Mouse (Mus musculus) intestine, postnatal 0 days (tissue): ENCODE measurements at regions not wholly inside any gene's neighbourhood (a gene's known extent, or its start where the extent isn't known, plus 50 kb on each side); places are given as distances from the start of the nearest gene placed in this dataset.

Experiments used
- ATAC-seq: fragments of 200-750 bp; cut with Nextera tagmentation; 2 replicates; pipeline ENCODE4 v1.8.0; 2017; ENCODE audit warnings: mild to moderate bottlenecking, moderate TSS enrichment, moderate library complexity
- H3K27ac ChIP-seq: fragments of 300-500 bp; sonication (generic); 2 replicates; pipeline ENCODE4 v1.5.1; 2014; ENCODE audit warnings: mild to moderate bottlenecking, low read depth, low read length, moderate library complexity
- H3K27me3 ChIP-seq: fragments of 300-500 bp; sonication (generic); replicated peaks from 2 replicates; pipeline ENCODE4 v1.6.1; 2014; ENCODE audit warnings: low read length, mixed read lengths; ENCODE audit not compliant: control insufficient read depth, insufficient read depth
- H3K36me3 ChIP-seq: fragments of 300-500 bp; sonication (generic); 2 replicates; pipeline ENCODE4 v1.6.1; 2014; ENCODE audit warnings: mild to moderate bottlenecking, moderate library complexity; ENCODE audit not compliant: control insufficient read depth, insufficient read depth
- H3K4me1 ChIP-seq: fragments of 300-500 bp; sonication (generic); replicated peaks from 2 replicates; pipeline ENCODE4 v1.6.1; 2014; ENCODE audit warnings: antibody characterized with exemption, low read length, mixed read lengths; ENCODE audit not compliant: control insufficient read depth, insufficient read depth
- H3K4me2 ChIP-seq: fragments of 300-500 bp; sonication (generic); replicated peaks from 2 replicates; pipeline ENCODE4 v1.6.1; 2014; ENCODE audit warnings: low read depth, mild to moderate bottlenecking, moderate library complexity
- H3K4me3 ChIP-seq: fragments of 300-500 bp; sonication (generic); 2 replicates; pipeline ENCODE4 v1.5.1; 2014; ENCODE audit warnings: low read depth, low read length
- H3K9ac ChIP-seq: fragments of 300-500 bp; sonication (generic); 2 replicates; pipeline ENCODE4 v1.6.1; 2014; ENCODE audit warnings: mild to moderate bottlenecking, low read depth, low read length
- H3K9me3 ChIP-seq: fragments of 300-500 bp; sonication (generic); 2 replicates; pipeline ENCODE4 v1.6.1; 2016; ENCODE audit warnings: mixed run types; ENCODE audit not compliant: control insufficient read depth
- CTCF ChIP-seq: sonication (generic); IDR thresholded peaks from 2 replicates; pipeline ENCODE4 v1.5.1; 2016; ENCODE audit warnings: low read depth, mild to moderate bottlenecking, control low read depth, antibody characterized with exemption, moderate library complexity
- WGBS: fragments of 180-500 bp; shearing (Covaris S2); extraction: QIAGEN DNeasy Blood & Tissue Kit; methylation state at CpG from one replicate; pipeline ENCODE4 v1.1.7; 2014; 5-methylcytosine and 5-hydroxymethylcytosine counted together

GRCm38 (mm10) chr3:133791361-133791760, 246.4 kb upstream of the Tet2 start:
- Histone ChIP-seq H3K27me3 (no peaks in the 10 kb centered on the region), H3K9me3 (no peaks in the 10 kb centered on the region), H3K4me3 (no peak overlapping the region), H3K36me3 (no peaks in the 10 kb centered on the region), H3K9ac (no peak overlapping the region), H3K4me1 (no peaks in the 10 kb centered on the region), H3K27ac (no peak overlapping the region), H3K4me2 (no peak overlapping the region)
- TF ChIP-seq CTCF = no peak
- 78% methylated on average over 2 of the region's 2 CpGs for WGBS
- ATAC-seq = no peak

DNA sequence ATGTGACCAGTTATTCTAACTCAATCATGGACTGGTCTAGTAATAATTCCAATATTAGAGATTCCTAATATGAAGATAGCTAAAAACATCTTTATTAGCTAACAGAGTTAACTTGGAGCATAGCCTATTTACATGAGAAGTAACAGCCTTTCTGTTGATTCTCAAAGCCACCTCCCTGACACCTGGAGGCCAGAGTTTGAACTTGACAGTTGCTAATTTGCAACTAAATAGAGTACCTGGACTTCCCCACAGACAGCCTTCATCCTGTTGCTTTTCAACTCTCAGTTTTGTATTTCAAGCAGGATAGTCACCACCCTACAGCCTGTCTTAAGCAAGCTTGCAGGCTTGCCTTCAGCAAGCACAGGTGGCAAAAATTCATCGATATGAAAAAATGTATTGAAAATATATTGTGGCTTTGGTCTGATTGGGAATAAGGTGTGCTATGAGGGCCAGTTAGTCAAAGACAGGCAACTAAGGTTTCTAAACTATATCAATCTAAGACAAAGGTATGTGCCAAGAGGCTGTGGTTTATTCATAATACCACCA, 264.1 kb upstream of the Tet2 start:
- no peak for TF ChIP-seq CTCF
- H3K4me1 ChIP-seq = no peaks in the 10 kb centered on the region
- H3K27me3 ChIP-seq = no peaks in the 10 kb centered on the region
- H3K36me3 ChIP-seq = no peaks in the 10 kb centered on the region
- ATAC-seq = no peak
- no peaks in the 10 kb centered on the region for H3K9me3 ChIP-seq
- whole genome bisulfite sequencing = 86% methylated on average over 1 of the region's 1 CpGs
- no peak overlapping the region for H3K4me2 ChIP-seq
- no peak overlapping the region for H3K4me3 ChIP-seq
- no peak overlapping the region for H3K9ac ChIP-seq
- no peak overlapping the region for H3K27ac ChIP-seq

DNA sequence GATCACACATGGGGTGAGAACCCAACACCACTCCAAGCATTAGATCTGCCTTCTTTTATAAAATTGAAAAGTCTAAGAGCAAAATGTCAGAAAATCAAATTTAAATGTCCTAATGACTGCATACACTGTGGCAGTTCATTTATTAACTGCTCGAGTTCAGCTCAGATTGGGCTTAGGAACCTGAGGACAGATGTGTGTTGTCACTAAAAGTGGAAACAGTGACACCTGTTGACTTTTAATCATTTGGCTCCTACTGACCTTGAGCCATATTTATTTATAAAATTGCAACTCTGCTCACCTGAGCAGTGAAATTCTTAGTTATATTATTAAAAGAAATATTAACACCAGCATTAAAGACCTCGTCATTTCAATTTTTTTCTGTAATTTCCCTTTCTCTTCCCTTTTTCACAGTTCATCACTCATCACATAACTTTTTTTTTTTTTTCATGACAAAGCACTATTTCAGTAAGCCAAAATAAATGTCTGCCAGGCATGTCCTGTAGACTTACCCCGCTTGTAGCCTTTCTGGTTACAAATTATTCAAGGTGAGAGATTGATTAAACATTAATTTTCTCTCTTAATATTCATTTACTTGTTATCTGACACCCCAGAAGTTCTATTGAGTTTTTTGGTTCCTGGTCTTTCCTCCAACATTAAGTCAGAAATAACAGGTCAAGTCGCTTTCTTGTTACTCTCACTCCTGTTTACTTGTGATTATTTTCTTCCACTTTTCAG, 274.2 kb upstream of the Tet2 start:
- H3K27me3 ChIP-seq = no peaks in the 10 kb centered on the region
- no peaks in the 10 kb centered on the region for H3K36me3 ChIP-seq
- no peaks in the 10 kb centered on the region for H3K9me3 ChIP-seq
- H3K4me2 ChIP-seq = no peak overlapping the region
- no peak overlapping the region for H3K9ac ChIP-seq
- no peak for ATAC-seq
- WGBS = 66% methylated on average over 4 of the region's 4 CpGs
- H3K27ac ChIP-seq = no peak overlapping the region
- TF ChIP-seq CTCF = no peak
- H3K4me1 ChIP-seq = no peaks in the 10 kb centered on the region
- no peak overlapping the region for H3K4me3 ChIP-seq

GRCm38 (mm10) chr3:133833739-133834391, 288.9 kb upstream of the Tet2 start:
- Histone ChIP-seq H3K4me3 (no peak overlapping the region), H3K27me3 (no peaks in the 10 kb centered on the region), H3K9me3 (no peaks in the 10 kb centered on the region), H3K9ac (no peak overlapping the region), H3K4me1 (no peaks in the 10 kb centered on the region), H3K27ac (no peak overlapping the region), H3K4me2 (no peak overlapping the region), H3K36me3 (no peaks in the 10 kb centered on the region)
- TF ChIP-seq CTCF = no peak
- ATAC-seq = no peak
- WGBS = 81% methylated on average over 2 of the region's 2 CpGs

DNA sequence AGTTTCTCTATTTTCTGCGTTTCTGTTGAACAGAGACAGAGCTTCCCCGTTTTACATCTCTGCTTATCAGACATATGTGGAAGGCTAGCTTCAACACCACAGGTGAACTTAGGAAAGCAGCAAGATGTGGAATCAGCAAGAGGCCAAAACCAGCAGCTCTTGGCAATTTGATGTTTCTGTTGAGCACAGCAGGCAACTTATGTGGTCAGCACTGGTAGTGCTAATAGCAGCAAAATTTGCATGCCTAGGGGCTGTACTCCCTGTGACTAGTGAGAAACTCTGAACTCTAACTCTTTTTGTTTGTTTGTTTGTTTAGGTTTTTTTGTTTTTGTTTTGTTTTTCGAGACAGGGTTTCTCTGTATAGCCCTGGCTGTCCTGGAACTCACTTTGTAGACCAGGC, 289.5 kb upstream of the Tet2 start:
- no peak overlapping the region for H3K4me2 ChIP-seq
- 86% methylated on average over 3 of the region's 3 CpGs for WGBS
- no peak for TF ChIP-seq CTCF
- H3K36me3 ChIP-seq = no peaks in the 10 kb centered on the region
- H3K4me1 ChIP-seq = no peaks in the 10 kb centered on the region
- no peaks in the 10 kb centered on the region for H3K27me3 ChIP-seq
- no peak overlapping the region for H3K9ac ChIP-seq
- H3K4me3 ChIP-seq = no peak overlapping the region
- H3K27ac ChIP-seq = no peak overlapping the region
- no peak for ATAC-seq
- H3K9me3 ChIP-seq = no peaks in the 10 kb centered on the region

- no peak overlapping the region for H3K4me2 ChIP-seq
- H3K9me3 ChIP-seq = no peaks in the 10 kb centered on the region
- no peak overlapping the region for H3K27ac ChIP-seq
- no peak overlapping the region for H3K4me3 ChIP-seq
- no peak overlapping the region for H3K9ac ChIP-seq
- ATAC-seq = no peak
- no peaks in the 10 kb centered on the region for H3K4me1 ChIP-seq
- TF ChIP-seq CTCF = no peak
- H3K27me3 ChIP-seq = no peaks in the 10 kb centered on the region
- no peaks in the 10 kb centered on the region for H3K36me3 ChIP-seq
These were observed 301.4 kb upstream of the Tet2 start for GRCm38 (mm10) chr3:133846301-133846700.
